Mouse (Mus musculus): ENCODE data around the gene Zbtb26.

- TF ChIP-seq CTCF (IDR thresholded peaks at IDR 0.05; ENCODE audit: extremely low read depth, insufficient read length, insufficient replicate concordance, low read depth, low read length) (no peak), POLR2A (IDR thresholded peaks at IDR 0.05; ENCODE audit: low read depth, low read length) (no peak)
Observed at GRCm38 (mm10) chr2:37485370-37485769, 42.4 kb upstream of the Zbtb26 start.
